Mouse (Mus musculus) urinary bladder, postnatal 4 days (tissue): ENCODE results near the gene Dnajb2.
A peak's percentile ranks its signal among the peaks of the same experiment; 100 is the strongest.

ENCODE experiments used
- DNase-seq, 2 experiments: peaks; one replicate each; pipeline ENCODE4 v3.0.0; 2021 to 2022; ENCODE audit warnings: low spot score in 2 of 2

The Dnajb2 gene

GRCm38 (mm10) chr1:75236117-75237050 is at the start of gene Dnajb2:
TSS of gene Dnajb2 (plus strand) at chr1:75236406.
- DNase-seq, result peak; percentile 77

GRCm38 (mm10) chr1:75187126-75187525 is 49.1 kb upstream of the Dnajb2 start:
- no peak for DNase-seq

GRCm38 (mm10) chr1:75187914-75188483 is 48.2 kb upstream of the Dnajb2 start:
- DNase-seq, result no peak

GRCm38 (mm10) chr1:75190577-75190976 is 45.6 kb upstream of the Dnajb2 start:
- no peak for DNase-seq

- DNase-seq, result no peak
Measured at GRCm38 (mm10) chr1:75191258-75191621, 45.0 kb upstream of the Dnajb2 start.

- peak; percentile 93 to 94 for DNase-seq
Measured at GRCm38 (mm10) chr1:75191622-75192402, 44.4 kb upstream of the Dnajb2 start, which contains the start of the genes Ankzf1 and Atg9a. TSS of gene Ankzf1 (plus strand) at chr1:75192151. TSS of gene Atg9a (minus strand) at chr1:75192196.

- peak in 1 of 2 experiments; percentile 34 for DNase-seq
Measured at GRCm38 (mm10) chr1:75192452-75192851, 43.8 kb upstream of the Dnajb2 start.

- no peak for DNase-seq
Measured at GRCm38 (mm10) chr1:75201236-75201635, 35.0 kb upstream of the Dnajb2 start.

GRCm38 (mm10) chr1:75208967-75209678 is 27.1 kb upstream of the Dnajb2 start:
- DNase-seq, result no peak

- peak; percentile 93 to 98 for DNase-seq
Measured at GRCm38 (mm10) chr1:75210136-75211087, 25.8 kb upstream of the Dnajb2 start, which contains the start of the genes Glb1l and Stk16. TSS of gene Glb1l (minus strand) at chr1:75210813. TSS of gene Stk16 (plus strand) at chr1:75210838.

- DNase-seq, result no peak
Measured at GRCm38 (mm10) chr1:75211141-75211708, 25.0 kb upstream of the Dnajb2 start.

GRCm38 (mm10) chr1:75212542-75212941 is 23.7 kb upstream of the Dnajb2 start:
- DNase-seq, result no peak

GRCm38 (mm10) chr1:75213096-75213495 is 23.1 kb upstream of the Dnajb2 start:
- DNase-seq, result no peak

- DNase-seq, result no peak
Measured at GRCm38 (mm10) chr1:75214442-75214841, 21.8 kb upstream of the Dnajb2 start.

GRCm38 (mm10) chr1:75214886-75215285 is 21.3 kb upstream of the Dnajb2 start:
- no peak for DNase-seq

GRCm38 (mm10) chr1:75215785-75216184 is 20.4 kb upstream of the Dnajb2 start:
- no peak for DNase-seq

- no peak for DNase-seq
Measured at GRCm38 (mm10) chr1:75216797-75217585, 19.2 kb upstream of the Dnajb2 start.

- no peak for DNase-seq
Measured at GRCm38 (mm10) chr1:75217893-75218226, 18.3 kb upstream of the Dnajb2 start.
